Mouse (Mus musculus) hindbrain, embryonic 14.5 days (tissue): ENCODE data around the gene Dusp10. TPM values are rescaled to one million over a fixed set of nuclear protein-coding genes. Genes with fewer than 3 reads are reported as not detected.

Source experiments
- ATAC-seq: fragments of 200-750 bp; cut with Nextera tagmentation; 2 replicates; pipeline ENCODE4 v1.8.0; 2017; ENCODE audit warnings: moderate number of reproducible peaks, mild to moderate bottlenecking, moderate TSS enrichment, moderate library complexity; ENCODE audit not compliant: low FRiP score
- DNase-seq: peaks from one replicate; pipeline ENCODE4 v3.0.0-alpha.2; 2015; ENCODE audit warnings: low spot score
- H3K27ac ChIP-seq: fragments of 300-500 bp; sonication (generic); 2 replicates; pipeline ENCODE4 v1.5.1; 2014; ENCODE audit warnings: mild to moderate bottlenecking, moderate library complexity
- H3K27me3 ChIP-seq: fragments of 300-500 bp; sonication (generic); 2 replicates; pipeline ENCODE4 v1.6.1; 2014; ENCODE audit warnings: mild to moderate bottlenecking, low read length, mixed read lengths; ENCODE audit not compliant: control insufficient read depth, insufficient read depth
- H3K36me3 ChIP-seq: fragments of 300-500 bp; sonication (generic); replicated peaks from 2 replicates; pipeline ENCODE4 v1.6.1; 2014; ENCODE audit not compliant: control insufficient read depth, insufficient read depth
- H3K4me1 ChIP-seq: fragments of 300-500 bp; sonication (generic); replicated peaks from 2 replicates; pipeline ENCODE4 v1.6.1; 2014; ENCODE audit warnings: antibody characterized with exemption, low read length, mixed read lengths; ENCODE audit not compliant: control insufficient read depth, insufficient read depth
- H3K4me2 ChIP-seq: fragments of 300-500 bp; sonication (generic); replicated peaks from 2 replicates; pipeline ENCODE4 v1.6.1; 2014; ENCODE audit warnings: mild to moderate bottlenecking, moderate library complexity
- H3K4me3 ChIP-seq: fragments of 300-500 bp; sonication (generic); replicated peaks from 2 replicates; pipeline ENCODE4 v1.5.1; 2014; ENCODE audit warnings: mild to moderate bottlenecking, low read length
- H3K9ac ChIP-seq: fragments of 300-500 bp; sonication (generic); 2 replicates; pipeline ENCODE4 v1.6.1; 2014
- H3K9me3 ChIP-seq: fragments of 300-500 bp; sonication (generic); 2 replicates; pipeline ENCODE4 v1.6.1; 2016; ENCODE audit warnings: low read length; ENCODE audit not compliant: control insufficient read depth
- WGBS: fragments of 180-500 bp; shearing (Covaris S2); extraction: QIAGEN DNeasy Blood & Tissue Kit; methylation state at CpG from one replicate; pipeline ENCODE4 v1.1.7; 2014; 5-methylcytosine and 5-hydroxymethylcytosine counted together
- polyA plus RNA-seq: library from polyadenylated mRNA; unstranded; fragments of >200 nt; fragmentation: Nextera tagmentation; extraction: Ambion mirVana; gene quantifications from 2 replicates; pipeline ENCODE4 v1.2.1, GENCODE M21; 2014

The Dusp10 gene
- polyA plus RNA-seq, 1 experiment from 2014 or later, result 4.4 TPM

DNA sequence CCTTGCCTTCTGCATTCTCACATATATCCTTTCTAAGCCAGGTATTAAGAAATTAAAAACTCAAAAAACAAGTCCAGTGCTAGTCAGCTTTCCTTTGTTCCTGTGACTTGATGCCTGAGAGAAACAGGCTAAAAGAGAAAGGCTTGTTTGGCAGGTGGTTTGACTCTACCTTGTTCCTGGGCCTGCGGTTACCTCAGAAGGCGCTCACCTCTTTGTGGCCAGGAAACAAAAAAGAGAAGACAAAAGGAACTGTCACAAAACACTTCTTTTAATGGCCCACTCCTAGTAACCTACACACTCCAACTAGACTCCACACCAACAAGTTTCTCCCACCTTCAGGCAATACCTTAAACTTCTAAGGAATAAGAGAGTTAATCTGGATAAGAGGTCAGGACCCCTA is 11.5 kb downstream of the Dusp10 start:
- no peaks in the 10 kb centered on the region for H3K4me1 ChIP-seq
- WGBS, result 96% methylated on average over 2 of the region's 2 CpGs
- H3K36me3 ChIP-seq, result no peaks in the 10 kb centered on the region
- no peak overlapping the region for H3K4me2 ChIP-seq
- no peaks in the 10 kb centered on the region for H3K27me3 ChIP-seq
- H3K9ac ChIP-seq, result no peak overlapping the region
- DNase-seq, result no peak
- H3K4me3 ChIP-seq, result no peak overlapping the region
- H3K9me3 ChIP-seq, result no peaks in the 10 kb centered on the region
- ATAC-seq, result no peak
- H3K27ac ChIP-seq, result no peak overlapping the region

- H3K27ac ChIP-seq, result no peak overlapping the region
- ATAC-seq, result no peak
Measured at GRCm38 (mm10) chr1:184025079-184025478, 12.0 kb downstream of the Dusp10 start.

DNA sequence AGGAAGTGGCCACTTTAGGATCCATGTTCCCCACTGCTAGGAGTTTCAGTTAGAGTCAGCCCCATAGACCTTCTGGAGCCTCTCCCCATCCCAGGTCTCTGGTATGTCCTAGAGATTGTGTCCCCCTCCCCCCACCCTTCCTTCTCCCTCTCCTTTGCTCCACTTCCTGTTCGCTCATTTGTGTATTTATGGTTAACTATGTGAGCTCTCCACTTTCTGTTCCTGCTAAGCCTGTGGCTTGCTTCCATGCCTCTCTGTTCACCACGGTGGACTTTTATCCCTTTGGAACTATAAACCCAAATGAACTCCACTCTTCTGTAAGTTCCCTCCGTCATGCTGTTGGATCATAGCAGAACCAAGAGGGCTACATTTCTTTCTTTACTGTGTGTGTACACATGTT is 13.9 kb downstream of the Dusp10 start:
- ATAC-seq (no peak), DNase-seq (no peak)
- no peak overlapping the region for H3K27ac ChIP-seq
- no peaks in the 10 kb centered on the region for H3K9me3 ChIP-seq
- no peaks in the 10 kb centered on the region for H3K4me1 ChIP-seq
- H3K9ac ChIP-seq, result no peak overlapping the region
- 92% methylated on average over 3 of the region's 3 CpGs for WGBS
- no peaks in the 10 kb centered on the region for H3K36me3 ChIP-seq
- H3K4me2 ChIP-seq, result no peak overlapping the region
- H3K4me3 ChIP-seq, result no peak overlapping the region
- no peaks in the 10 kb centered on the region for H3K27me3 ChIP-seq

More at GRCm38 (mm10) chr1:184025079-184025478, 12.0 kb downstream of the Dusp10 start:
- 96% methylated on average over 5 of the region's 5 CpGs for WGBS
- H3K4me3 ChIP-seq, result no peak overlapping the region
- no peaks in the 10 kb centered on the region for H3K4me1 ChIP-seq
- no peaks in the 10 kb centered on the region for H3K36me3 ChIP-seq
- no peak overlapping the region for H3K9ac ChIP-seq
- no peak overlapping the region for H3K4me2 ChIP-seq
- no peaks in the 10 kb centered on the region for H3K27me3 ChIP-seq
- DNase-seq, result no peak
- H3K9me3 ChIP-seq, result no peaks in the 10 kb centered on the region

DNA sequence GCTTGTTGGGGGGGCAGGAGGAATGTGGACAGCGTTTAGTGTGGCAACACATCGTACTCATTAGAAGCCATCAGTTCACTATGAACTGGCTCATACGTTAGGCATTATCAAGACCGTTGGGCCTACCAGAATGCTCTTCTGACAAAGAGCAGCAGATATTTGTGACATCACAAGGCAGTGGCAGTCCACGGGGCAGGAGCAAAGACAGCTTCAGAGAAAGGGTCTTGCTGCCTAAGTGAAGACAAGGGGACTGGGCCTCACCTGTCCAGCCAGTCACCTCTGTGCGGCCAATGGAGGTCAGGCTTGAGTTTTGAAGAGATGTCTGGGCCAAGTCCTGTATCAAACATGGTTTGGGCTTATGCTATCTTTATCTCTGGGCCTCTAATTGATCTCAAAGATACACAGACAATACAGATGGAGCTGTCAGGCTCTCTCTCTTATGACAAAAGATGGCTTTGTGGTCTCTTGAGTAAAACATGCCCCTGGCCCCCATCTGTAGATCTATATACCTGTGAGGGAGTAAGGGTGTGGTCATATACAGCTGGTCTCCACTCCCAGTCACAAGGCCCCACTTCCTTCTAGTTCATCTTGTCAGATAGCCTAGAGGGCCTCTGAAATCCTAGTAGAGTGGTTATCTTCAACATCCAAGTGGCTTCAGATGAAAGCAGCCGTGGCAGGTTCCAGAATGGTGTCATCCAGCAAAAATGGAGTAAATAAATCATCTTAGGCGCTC is 17.1 kb downstream of the Dusp10 start:
- Histone ChIP-seq H3K4me1 (0 out of 2 replicates have a peak, but pooled peaks cover under 1% of the 10 kb centered on the region), H3K27ac (no peak overlapping the region), H3K9ac (no peak overlapping the region), H3K27me3 (no peaks in the 10 kb centered on the region), H3K4me2 (no peak overlapping the region), H3K4me3 (no peak overlapping the region), H3K9me3 (no peaks in the 10 kb centered on the region), H3K36me3 (no peaks in the 10 kb centered on the region)
- ATAC-seq (no peak), DNase-seq (no peak)
- WGBS, result 94% methylated on average over 8 of the region's 8 CpGs

GRCm38 (mm10) chr1:184032682-184033389 is 19.7 kb downstream of the Dusp10 start:
- H3K4me1 ChIP-seq, result peaks cover 14% of the 10 kb centered on the region; the same call in 1 of the 2 replicates
- DNase-seq (no peak), ATAC-seq (no peak)
- peak overlapping the region; percentile 68 for H3K9ac ChIP-seq
- H3K27me3 ChIP-seq, result no peaks in the 10 kb centered on the region
- 22% methylated on average over 19 of the region's 19 CpGs for WGBS
- no peaks in the 10 kb centered on the region for H3K36me3 ChIP-seq
- peak overlapping the region; percentile 50 for H3K4me3 ChIP-seq
- H3K27ac ChIP-seq, result peak overlapping the region; percentile 86
- H3K4me2 ChIP-seq, result peak overlapping the region; percentile 64
- no peaks in the 10 kb centered on the region for H3K9me3 ChIP-seq

GRCm38 (mm10) chr1:184033390-184034010 is 20.4 kb downstream of the Dusp10 start:
- H3K4me2 ChIP-seq, result peak overlapping the region; percentile 64
- no peaks in the 10 kb centered on the region for H3K9me3 ChIP-seq
- H3K9ac ChIP-seq, result peak overlapping the region; percentile 68
- H3K27ac ChIP-seq, result peak overlapping the region; percentile 86
- 1% methylated on average over 59 of the region's 63 CpGs for WGBS
- peaks cover 14% of the 10 kb centered on the region; the same call in 1 of the 2 replicates for H3K4me1 ChIP-seq
- H3K4me3 ChIP-seq, result peak overlapping the region; percentile 50
- DNase-seq (peak; percentile 49), ATAC-seq (peak; percentile 78)
- no peaks in the 10 kb centered on the region for H3K36me3 ChIP-seq
- H3K27me3 ChIP-seq, result no peaks in the 10 kb centered on the region

DNA sequence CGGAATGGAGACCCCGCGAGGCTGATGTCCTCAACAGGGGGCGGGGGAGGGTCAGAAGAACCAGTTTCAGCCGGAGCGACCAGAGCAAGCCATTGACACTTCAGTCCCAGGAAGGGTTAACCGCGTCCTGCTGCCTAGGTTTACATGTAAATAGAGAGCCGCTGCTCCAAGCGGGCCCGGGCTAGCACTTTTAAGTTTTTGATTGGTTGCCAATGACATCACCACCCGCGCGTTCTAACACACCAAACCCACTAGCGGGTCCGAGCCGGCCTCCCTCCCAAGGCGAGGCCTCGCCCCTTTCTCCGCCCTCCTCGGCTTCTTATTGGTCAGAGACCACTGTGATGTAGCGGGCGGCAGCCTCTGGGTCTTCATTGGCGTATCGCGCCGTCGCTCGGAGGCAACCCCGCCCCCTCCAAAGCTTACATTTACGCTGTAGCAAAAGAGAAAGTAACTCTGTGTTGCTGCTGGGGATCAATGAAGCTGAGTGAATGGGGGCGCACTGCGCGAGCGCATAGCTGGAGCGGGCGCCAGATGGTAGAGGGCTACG is 21.0 kb downstream of the Dusp10 start, which contains the start of gene 1700056E22Rik:
Gene 1700056E22Rik, minus strand, starts transcription at position 291 of the 547 bp plus-strand sequence.
- Histone ChIP-seq H3K36me3 (no peaks in the 10 kb centered on the region), H3K4me1 (peaks cover 14% of the 10 kb centered on the region; the same call in 1 of the 2 replicates), H3K9ac (peak within 1 kb of the TSS; percentile 68), H3K4me3 (peak within 1 kb of the TSS; percentile 50), H3K4me2 (peak within 1 kb of the TSS; percentile 77), H3K27me3 (no peaks in the 10 kb centered on the region), H3K27ac (peak within 1 kb of the TSS; percentile 86), H3K9me3 (no peaks in the 10 kb centered on the region)
- peak; percentile 97 for DNase-seq
- peak; percentile 100 for ATAC-seq
- 0% methylated on average over 38 of the region's 38 CpGs for WGBS

GRCm38 (mm10) chr1:184034741-184035181 is 21.7 kb downstream of the Dusp10 start:
- Histone ChIP-seq H3K4me1 (peaks cover 14% of the 10 kb centered on the region; the same call in 1 of the 2 replicates), H3K9ac (peak overlapping the region; percentile 53), H3K4me2 (peak overlapping the region; percentile 77), H3K4me3 (peak overlapping the region; percentile 50), H3K27ac (peak overlapping the region; percentile 67), H3K27me3 (no peaks in the 10 kb centered on the region), H3K9me3 (no peaks in the 10 kb centered on the region), H3K36me3 (no peaks in the 10 kb centered on the region)
- 0% methylated on average over 12 of the region's 12 CpGs for WGBS
- DNase-seq, result peak; percentile 56
- ATAC-seq, result no peak
